Mouse (Mus musculus) c-Kit-negative CD71-positive TER-119-positive erythroid progenitor cells, embryonic 14.5 days (primary cell): ENCODE measurements around the gene Slc25a19.

ENCODE experiments used
- DNase-seq: peaks from one replicate; pipeline ENCODE4 v3.0.0-alpha.2; 2013; ENCODE audit warnings: low read depth, low spot score

Slc25a19 gene

DNA sequence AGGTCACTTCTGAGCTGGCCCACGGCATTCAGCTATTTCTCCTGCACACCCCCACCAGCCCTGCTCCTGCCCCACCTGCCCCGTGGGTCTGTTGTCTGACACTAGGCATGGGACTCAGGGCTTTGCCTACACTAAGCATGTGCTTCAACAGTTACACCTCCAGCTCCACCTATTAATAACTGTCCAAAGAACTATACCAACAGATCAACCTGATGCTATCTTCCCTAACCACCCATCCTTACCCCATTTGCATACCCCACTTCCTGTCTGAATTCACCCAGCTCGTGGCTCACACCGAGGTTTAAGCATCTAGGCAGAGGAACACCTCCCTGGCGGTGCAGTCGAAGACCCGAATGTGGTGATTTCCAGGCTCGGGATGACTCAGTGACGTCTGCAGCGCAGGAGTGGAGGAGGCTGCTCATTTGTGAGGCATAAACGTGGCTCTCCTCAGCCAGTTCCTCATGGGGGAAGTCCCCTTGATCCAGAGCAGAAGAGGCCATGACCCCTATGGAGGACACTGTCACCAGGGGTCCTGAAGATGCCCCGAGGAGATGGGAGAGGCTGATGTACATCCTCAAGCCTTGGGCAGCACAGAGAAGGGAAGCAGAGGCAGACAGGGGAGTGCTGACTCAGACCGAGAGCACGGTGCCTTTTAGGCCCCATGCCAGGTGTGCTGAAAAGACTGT lies 13.0 kb upstream of the Slc25a19 start:
- no peak for DNase-seq

DNA sequence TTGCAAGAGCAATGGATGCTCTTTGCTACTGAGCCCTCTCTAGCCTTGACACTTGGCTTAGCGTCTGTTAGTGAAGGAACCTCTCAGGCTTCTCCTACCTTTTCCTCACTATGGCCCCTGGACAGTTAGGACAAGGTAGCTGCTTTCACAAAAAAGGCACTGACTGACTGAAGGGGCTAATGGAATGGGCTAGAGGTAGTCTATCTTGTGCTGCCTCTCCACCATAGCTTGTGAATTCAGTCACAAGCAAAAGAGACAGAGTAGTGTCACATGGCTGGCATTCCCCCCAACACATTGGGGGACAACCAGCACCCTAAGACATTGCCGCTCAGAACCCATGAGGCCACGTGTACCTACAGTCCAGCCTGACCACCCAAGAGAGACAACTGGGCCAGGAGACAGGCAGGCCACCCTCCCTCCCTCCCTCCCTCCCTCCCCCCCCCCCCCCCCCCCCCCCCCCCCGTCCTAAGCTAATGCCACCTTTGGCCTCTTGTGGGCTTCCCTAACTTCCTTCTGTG lies 12.3 kb upstream of the Slc25a19 start:
- DNase-seq = no peak

DNA sequence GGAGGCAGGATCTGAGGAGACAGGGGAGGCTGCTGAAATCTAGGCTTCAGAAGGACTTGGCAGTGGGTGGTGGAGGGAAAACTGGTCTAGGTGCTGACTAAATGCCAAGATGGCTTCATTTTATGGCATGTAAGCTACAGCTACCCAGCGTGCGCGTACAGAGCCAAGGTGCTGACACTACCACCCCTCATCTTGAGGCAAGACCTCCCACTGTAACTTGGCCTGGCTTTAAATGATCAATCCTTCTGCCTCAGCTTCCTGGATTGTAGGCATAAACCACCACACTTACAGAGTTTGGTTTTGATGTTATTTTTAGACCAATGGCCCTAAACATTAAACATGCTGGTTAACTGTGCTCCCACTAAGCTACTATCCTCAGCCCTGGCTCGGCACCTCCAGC lies 11.4 kb upstream of the Slc25a19 start:
- no peak for DNase-seq

DNA sequence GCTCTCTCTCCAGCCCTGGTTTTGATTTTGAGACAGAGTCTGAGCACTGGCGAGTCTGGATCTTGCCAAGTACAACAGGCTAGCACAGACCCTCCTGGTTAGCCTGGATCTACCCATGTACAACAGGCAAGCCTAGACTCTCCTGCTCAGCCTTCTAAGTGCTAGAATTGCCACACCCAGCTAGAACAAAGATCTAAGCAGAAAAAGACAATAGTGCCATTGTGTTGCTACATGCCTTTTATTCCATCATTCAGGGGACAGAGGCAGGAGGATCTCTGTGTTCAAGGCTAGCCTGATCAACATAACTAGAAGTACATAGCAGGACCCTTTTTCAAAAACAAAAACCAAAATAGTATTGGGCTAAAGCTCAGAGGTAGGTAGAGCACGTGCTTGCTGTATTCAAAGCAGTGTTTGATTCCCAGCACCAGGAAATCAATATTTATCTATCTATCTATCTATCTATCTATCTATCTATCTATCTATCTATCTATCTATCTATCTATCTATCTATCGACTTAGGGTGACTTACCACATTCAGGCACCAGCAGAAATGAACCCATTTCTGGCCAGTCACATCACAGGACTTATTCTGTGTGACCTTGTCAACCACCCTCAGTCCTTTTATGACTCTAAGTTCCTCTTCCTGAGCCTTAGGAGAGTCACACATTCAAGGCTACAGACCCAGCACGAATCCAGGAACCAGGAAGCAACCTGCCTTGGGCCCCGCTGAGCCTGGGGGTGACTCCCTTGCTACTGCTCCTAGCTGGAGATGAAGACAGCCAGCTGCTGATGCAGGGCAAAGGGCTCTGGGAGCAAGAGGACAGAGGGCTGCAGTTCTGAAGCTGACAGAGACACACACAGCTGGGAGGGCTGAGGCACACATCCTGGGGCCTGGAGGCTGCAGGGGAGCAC lies 10.7 kb upstream of the Slc25a19 start:
- DNase-seq = no peak

DNA sequence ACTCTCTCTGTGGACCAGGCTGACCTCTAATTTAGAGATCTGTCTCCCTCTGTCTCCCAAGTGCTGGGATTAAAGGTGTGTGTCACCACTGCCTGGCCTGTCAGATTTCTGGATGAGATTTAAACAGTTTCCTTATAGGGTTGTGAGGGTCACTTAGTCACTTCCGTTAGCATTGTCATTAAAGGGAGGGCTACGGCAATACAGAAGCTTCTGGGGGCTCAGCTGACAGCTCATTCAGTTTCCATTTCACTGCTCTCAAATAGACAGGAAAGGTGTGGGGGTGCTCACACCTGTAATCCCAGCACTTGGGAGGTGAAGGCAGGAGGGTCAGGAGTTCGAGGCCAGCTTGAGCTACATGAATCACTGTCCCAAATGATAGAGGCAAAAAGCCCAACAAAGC lies 8.9 kb upstream of the Slc25a19 start:
- no peak for DNase-seq

DNA sequence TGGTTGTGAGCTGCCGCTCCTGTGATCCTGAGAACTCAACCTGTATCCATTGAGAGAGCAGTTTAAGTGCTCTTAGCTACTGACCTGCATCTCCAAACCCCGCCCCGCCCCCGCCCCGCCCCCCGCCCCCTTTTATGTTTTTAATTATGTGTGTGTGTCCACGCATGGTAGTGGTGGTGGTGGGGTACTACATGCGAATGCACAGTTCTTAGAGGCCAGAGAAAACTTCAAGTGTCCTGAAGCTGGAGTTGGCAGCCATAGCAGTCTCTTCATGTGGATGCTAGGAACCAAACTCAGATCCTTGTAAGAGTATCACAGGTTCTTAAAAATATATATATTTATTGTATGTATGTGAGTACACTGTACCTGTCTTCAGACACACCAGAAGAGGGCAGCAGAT lies 7.4 kb upstream of the Slc25a19 start:
- no peak for DNase-seq

DNA sequence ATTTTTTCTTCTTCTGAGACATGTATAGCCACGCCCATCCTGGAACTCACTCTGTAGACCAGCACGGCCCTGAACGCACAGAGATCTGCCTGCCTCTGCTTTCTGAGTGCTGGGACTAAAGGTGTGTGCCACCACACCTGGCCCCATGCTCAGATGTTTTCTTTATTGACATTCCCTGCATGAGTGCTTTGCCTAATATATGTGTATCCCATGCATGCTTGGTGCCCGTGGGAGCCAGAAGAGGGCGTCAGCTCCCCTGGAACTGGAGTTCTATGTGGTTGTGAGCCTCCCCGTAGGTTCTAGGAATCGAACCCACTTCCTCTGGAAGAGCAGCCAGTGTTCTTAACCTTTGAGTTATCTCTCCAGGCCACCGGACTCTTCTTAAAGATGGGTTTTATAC lies 6.9 kb upstream of the Slc25a19 start:
- DNase-seq = no peak

DNA sequence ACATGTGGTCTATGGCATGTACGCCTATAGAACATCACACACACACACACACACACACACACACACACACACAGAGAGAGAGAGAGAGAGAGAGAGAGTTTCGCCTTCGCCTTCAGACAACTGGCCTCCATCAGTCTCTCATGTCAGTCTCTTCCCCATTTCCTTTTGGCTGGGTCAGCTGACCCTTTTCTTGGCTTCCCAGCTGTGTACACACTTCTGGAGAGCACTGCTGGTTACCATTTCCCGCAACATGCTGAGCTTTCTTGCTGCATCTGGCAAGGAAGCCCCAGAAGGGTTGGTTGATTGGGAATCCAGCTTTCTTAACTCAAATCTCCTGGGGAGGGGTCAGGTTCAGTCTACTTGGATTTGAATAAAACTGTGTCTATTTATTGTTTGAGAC lies 6.0 kb upstream of the Slc25a19 start:
- DNase-seq = no peak

DNA sequence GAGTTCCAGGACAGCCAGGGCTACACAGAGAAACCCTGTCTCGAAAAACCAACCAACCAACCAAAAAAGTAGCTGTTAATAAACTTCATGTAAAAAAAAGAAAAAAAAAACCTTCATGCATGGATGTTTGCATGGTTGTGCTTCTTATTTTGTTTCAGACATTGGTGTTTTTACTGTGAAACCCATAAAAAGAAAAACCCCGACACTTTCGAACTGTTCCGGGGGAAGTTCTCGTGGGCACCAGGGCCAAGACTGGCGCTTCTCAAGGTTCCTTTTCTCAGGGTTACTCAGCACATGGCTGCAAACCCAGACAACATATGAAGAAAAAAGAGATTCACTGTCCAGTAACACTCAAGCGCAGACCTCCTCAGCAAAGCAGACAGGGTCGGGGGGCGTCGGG lies 4.8 kb upstream of the Slc25a19 start:
- DNase-seq = no peak

DNA sequence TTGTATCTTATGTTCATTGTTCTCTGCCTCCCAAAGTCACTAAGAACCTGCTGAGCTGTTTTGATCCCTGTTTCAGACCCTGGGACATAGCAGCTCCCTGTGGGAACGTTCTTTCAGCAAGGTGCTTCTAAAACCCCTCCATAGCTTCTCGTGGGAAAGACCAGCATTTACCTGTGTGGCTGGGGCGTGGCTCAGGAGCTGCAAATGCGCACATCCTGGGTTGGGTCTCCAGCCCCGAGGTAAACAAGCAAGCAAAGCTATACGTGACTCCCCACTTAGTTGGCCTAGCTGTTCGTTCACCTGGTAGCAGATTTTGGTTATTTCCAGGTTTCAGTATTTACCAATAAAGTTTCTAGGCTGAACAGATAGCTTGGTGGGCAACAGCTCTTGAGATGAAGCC lies 4.2 kb upstream of the Slc25a19 start:
- no peak for DNase-seq

DNA sequence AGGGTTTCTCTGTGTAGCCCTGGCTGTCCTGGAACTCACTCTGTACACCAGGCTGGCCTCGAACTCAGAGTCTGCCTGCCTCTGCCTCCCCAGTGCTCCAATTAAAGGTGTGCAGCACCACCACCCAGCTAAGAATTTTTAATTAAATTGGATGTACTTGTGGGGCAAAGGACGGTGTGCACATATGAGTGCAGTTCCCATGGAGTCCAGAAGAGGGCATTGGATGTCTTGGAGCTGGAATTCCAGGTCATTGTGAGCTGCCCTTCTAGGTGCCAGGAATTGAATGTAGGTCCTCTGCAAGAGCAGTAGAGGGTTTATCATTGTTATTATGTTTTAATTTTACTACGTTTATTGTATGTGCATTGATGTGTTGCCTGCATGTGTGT lies 3.4 kb upstream of the Slc25a19 start:
- peak; percentile 32 for DNase-seq

DNA sequence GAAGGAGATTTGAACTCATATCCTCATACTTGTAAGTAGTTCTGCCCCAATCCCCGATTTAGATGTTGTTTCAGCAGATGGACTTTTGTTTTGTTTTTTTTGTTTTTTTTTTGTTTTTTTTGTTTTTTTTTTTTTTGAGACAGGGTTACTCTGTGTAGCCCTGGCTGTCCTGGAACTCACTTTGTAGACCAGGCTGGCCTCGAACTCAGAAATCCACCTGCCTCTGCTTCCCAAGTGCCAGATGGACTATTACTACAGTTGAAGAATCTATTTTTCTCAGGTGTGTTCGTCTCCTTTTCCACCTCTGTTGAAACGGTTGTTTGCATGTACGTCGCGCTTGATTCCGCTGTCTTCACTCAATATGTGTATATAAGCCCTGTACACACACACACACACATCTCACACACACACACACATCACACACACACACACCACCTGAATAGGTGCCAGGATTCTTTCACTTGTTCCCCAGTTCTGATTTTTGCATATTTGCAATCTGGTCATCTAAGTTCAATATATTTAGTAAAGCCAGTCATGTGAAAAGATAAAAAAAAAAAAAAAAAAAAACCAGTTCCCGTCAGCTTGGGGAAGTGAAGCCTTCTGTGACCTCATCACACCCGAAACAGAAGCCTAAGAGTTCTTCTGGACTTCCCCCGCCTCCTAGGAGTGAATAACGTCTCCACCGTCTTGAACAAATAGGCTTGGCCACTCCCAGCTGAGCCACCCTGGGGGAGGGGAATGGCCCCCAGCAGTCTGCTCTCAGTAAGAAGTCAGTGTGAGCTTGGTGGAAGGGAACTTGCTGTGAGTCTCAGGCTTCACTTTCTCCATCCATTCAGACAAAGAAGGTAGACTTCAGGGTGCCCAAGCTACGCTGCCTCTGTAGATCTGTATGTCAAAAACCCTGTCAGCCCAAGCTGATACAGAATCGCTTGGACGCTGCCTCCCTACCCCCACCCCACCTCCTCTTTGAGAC lies 2.7 kb upstream of the Slc25a19 start:
- no peak for DNase-seq

DNA sequence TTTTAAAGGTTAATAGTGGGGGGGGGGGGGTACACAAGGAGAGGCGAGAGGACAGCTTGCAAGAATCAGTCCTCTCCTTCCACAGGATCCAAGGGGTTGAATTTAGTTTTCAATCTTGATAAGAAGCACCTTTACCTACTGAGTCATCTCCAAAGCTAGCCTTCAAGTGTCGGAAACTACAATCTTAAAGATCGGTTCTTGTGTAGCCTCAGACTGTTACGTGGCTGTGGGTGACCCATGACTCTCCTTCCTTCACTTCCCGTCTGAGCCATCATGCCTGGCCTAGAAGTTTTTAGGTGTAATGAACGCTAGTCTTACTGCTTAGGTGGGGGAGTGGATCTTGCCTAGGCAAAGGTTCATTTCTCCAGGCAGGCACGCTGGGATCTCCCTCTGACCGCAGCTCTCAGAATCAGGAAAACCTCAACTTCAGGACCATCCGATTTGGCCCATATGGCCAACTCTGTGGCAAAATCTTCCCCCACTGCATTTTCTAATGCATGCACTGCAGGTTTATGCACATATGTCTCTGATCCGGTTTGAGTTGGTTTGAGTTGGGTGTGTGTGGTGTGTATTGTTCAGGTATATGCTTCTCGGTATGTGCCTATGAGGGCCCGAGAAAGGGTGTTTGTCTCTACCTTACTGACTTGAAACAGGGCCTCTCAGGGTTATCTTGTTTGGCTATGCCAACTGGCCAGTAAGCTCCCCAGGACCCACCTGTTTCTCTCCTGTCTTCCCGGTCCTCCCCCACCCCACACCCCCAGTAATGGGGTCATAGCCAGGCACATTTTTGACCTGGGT lies 1.8 kb upstream of the Slc25a19 start:
- DNase-seq = no peak

DNA sequence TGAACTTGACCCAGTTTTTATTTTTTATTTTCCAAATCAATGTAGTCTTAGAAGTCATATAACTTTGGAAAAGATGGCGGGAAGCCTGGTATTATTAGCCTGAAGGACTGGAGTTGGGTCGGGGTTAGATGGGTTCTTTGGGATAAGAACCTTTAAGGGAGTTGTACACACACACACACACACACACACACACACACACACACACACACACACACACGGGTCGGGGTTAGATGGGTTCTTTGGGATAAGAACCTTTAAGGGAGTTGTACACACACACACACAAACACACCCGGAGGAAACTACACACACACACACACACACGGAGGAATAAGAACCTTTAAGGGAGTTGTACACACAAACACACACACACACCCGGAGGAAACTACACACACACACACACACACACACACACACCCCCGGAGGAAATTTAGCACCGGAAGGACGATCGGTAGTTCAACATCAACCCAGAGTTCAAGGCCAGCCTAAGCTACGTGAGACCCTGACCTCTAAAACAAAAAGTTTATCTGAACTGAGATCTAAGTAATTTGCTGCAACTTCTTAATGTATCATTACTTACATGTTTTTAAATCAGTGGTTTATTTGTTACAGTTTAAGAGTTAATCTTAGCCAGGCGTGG lies 488 bp upstream of the Slc25a19 start:
- no peak for DNase-seq

DNA sequence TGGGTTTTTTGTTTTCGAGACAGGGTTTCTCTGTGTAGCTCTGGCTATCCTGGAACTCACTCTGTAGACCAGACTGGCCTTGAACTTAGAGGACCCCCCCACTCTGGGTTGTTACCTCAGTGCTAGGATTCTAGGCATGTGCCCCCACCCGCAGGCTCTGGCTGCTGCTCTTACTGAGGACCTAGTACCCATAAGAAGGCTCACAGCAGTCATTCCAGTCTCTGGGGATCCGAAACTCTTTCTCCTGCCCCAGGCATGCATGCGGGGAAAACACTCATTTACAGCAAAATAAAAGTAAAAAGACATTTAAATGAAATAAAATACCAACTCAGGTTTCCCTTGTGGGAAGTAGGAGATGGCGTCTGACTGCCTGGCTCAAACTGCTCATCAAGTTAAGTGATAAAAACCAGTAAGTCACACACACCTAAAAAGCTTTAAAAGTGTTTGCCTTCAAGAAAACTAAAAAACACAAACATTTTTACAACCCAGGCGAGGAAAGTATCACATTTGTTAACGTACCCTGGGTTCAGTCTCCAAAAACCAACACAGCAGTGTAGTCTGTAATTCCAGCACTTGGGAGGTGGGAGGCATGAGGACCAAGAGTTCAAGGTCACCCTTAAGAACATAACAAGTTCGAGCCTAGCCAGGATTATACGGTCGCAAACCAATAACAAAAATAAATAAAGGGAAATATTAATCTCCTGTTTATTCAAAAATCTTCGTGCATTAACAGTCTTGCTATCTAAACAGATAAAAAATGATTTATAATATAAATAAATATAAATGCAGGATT lies 1.1 kb downstream of the Slc25a19 start:
- DNase-seq = no peak

DNA sequence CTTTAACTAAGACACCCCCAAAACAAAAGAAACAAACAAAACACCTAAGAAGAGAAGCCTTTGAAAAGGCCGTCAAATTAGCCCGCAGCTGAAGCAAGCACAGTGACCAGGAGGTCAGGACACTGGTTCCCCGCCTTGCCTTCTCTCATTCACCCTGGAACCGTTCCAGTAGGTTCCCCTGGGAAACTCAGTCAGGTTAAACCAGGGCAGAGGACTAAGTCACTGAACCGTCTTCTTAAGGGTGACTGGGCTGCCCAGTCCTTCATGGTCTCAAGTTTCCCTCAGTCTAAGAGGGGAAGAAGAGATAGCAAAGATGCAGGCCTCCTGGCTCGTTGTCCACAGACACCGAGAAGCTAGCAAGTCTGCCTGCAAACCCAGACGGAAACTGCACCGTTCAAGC lies 2.2 kb downstream of the Slc25a19 start:
- no peak for DNase-seq

DNA sequence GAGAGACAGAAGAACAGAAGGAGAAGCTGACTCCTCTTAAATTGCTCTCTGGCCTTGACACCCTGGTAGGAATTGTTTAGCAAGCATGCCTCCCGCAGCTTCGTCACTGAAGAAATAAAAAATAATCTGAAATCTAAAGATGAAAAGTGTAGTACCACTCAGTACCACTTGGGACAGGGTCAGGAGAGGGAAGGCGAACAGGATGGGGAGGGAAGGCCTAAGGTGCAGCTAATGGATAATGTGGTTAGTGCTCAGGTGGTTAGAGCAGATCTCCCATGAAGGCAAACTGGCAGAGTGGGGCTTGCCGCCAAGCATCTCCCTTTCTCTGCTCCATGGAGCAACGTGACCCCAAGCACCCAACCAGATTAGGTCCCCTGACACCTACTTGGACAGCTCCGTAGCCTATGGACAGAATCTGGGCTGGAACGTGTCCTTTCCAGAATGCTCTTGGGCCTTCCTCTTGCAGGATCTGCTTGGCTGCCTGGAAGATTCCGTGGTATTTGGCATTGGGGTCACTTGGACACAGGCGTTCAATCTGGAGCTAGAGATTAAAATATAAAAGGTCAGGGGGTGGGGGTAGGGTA lies 4.5 kb downstream of the Slc25a19 start:
- DNase-seq = no peak

DNA sequence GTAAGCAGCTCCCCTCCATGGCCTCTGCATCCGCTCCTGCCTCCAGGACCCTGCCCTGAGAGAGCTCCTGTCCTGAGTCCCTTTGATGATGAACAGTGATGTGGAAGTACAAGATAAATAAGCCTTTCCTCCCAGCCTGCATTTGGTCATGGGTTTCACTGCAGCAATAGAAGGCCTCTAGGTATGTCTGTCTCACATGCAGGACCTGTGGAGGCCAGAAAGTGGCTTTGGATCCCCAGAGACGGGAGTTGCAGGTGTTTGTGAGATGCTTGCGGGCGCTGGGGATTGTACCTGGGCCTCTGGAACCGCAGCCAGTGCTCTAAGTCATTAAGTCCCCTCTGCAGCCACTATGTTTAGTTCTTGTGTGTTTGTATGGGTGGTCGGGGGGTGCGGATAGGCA lies 8.1 kb downstream of the Slc25a19 start:
- DNase-seq = no peak
